Mouse (Mus musculus): Measurements from ENCODE around the gene Tescl.
A peak's percentile ranks its signal among the peaks of the same experiment; 100 is the strongest.

Tescl gene

DNA sequence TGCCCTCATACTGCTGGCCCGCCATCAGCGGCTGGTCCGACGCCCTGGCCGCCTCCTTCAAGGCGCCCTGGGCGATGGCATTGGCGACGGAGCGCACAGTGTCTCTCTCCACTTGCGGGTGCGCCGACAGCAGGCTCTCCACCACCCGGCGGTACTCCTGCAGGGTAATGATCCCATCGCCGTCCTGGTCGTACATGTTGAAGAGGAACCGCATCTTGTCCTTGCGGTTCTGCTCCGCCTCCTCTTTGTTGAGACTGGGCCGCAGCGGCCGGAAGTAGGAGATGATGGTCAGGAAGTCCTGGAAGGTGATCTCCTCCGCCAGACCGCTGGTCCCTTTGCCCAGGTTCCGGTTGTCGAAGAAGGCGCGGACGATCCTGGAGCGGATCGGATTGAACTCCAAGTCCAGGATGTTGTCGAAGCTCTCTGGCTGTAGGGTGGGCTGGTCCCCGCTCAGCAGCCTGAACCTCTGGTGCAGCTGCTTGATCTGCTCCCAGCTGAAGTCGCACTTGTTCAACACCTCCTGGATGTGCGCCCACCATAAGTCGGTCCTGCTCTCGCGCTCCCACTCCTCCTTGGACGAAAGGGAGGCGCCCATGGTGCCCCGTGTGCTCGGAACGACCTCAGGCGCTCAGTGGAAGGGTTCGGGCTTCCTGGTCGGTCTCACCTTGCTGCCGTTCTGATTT lies at the start of gene Tescl:
Gene Tescl, minus strand, starts transcription at position 633 of the 683 bp plus-strand sequence.
- peak; percentile 8 for DNase-seq

GRCm38 (mm10) chr7:24382730-24383372 lies 49.1 kb upstream of the Tescl start:
- no peak for DNase-seq

DNA sequence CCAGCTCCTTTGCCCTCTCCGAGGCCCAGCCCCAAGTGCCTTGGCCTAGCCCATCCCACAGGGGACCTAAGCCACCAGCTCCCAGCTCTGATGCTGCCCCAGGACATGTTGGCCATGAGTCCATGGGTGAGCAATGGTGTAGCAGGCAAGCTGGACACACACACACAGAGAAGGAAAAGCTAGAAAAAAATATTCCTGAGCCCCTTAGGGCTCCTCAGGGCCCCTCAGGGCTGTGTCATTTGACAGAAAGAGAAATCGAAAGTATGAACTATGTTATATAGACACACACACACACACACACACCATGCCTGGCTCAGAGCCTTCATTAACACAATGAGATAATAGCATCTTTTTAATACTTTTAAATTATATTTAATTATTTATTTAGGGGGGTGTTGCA lies 46.6 kb upstream of the Tescl start:
- DNase-seq, result no peak

DNA sequence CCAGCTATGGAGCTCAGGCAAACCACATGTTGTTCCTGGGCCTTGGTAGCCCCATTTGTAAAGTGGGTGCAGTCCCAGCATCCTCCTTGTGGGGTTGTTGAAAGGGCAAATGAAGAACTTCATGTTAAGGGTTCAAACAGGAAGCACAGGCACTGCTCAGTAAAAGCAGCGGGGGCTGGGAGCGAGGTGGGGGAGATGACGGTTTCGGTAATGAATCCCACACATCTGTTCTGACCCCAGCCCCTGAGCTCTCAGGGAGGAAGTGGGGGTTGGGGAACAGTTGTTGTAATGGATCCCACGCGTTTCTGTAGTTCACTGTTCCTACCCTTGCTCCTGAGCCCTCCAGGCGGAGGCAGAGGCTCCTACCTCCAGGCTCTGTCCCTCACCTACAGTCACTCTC lies 46.2 kb upstream of the Tescl start:
- DNase-seq, result no peak

- DNase-seq, result no peak
These were observed 44.4 kb upstream of the Tescl start for GRCm38 (mm10) chr7:24378049-24378701.

GRCm38 (mm10) chr7:24377091-24377865 lies 43.5 kb upstream of the Tescl start:
- DNase-seq, result no peak

DNA sequence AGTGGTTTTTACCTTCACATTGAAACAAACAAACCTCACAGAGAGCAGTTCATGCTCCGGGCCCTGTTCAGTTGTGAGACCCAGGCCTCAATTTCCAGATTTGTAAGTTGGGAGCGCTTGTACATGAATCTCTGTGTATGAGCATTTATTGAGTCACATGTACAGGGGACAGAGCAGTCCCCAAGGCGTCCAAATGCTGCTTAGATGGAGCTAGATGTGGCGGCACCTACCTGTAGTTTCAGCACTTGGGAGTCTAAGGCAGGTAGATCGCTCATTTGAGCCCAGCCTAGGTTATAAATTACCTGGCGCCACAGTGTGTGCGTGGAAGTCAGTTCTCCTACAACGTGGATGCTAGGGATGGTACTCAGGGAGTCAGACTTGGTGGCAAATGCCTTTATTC lies 42.7 kb upstream of the Tescl start:
- no peak for DNase-seq

GRCm38 (mm10) chr7:24373538-24374379 lies 40.0 kb upstream of the Tescl start:
- peak; percentile 40 for DNase-seq

DNA sequence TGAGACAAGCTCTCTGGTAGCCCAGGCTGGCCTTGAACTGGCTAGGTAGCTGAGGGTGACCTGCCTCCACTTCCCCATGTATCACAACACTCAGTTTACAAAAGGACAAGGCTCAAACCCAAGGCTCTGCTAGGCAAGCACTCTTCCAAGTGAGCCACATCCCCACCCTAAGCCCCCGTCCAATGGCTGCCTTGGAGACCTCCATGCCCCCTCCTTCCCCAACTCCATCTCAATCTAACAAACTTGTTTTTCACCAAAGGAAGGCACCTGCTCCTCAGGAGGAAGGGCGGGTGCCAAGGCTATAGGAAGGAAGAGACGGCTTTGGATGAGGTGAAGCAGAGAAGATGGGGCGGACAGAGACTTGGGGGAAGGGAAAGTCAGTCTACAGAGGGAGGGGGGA lies 39.0 kb upstream of the Tescl start:
- DNase-seq, result no peak

DNA sequence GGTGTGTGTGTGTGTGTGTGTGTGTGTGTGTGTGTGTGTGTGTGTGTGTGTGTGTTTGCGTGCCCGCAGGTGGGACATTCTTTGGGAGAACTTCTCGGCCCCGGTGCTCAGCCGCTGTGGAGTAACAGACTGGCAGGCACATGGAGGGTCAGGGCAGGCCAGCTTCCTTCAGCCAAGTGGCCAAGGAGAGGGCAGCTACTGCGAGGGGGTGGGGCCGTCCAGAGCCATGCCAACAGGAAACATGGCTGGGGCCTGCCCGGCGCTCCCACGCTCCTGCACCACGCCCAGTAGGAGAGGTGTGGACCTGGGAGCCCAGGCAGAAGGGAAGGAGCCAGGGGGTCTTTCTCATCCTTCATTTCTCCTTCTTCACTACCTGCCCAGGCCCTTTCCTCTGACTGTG lies 38.6 kb upstream of the Tescl start:
- DNase-seq, result no peak

DNA sequence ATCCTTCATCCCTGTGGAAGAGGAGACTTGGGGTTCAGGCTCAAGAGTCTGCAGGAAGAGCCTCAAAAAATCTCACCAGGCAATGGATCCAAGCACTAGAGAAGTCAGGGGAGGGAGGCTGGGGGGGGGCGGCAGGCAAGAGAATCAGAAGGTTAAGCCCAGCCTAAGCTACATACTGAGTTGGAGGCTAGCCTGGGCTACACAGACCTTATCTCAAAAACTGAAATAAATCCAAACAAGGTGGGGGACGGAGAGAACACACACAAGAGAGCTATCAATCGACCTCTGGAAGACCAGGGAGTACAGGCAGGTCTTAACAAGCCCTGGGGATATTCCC lies 38.0 kb upstream of the Tescl start:
- DNase-seq, result no peak

DNA sequence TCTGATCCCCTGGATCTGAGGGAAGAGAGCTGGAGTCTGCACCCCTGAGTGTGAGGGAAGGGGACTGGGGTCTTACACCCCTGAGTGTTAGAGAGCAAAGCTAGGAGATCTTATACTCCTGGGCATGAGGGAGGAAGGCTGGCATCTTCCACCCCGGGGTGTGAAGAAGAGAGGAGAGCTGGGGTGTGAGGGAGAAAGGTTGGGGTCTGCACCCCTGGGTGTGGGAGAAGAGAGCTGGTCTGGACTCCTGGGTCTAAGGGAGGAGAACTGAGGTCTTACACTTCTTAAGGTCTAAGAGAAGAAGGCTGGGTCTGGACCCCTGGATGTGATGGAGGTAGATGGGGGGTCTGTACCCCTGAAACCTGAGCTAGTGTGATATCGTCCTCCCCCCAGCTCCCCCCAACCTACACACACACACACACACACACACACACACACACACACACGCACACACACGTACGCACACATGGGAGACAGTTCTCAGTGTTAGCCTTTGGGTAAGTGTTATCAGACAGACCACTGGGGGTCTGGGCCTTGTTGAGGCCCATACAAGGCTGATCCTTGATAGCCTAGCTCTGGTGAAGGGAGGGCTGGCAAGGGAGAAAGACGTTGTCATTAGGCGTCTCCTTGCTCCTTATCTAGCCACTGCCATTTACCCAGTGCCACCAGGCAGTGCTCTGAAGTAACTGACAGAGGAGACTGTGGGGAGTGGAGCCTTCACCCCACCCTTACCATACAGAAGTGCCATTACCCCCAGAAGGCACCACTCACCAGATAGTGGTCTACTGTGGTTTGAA lies 37.5 kb upstream of the Tescl start:
- no peak for DNase-seq

- DNase-seq, result no peak
These were observed 36.2 kb upstream of the Tescl start, which contains the start of gene Kcnn4 for GRCm38 (mm10) chr7:24369731-24370541. TSS of gene Kcnn4 (plus strand) at chr7:24370263.

DNA sequence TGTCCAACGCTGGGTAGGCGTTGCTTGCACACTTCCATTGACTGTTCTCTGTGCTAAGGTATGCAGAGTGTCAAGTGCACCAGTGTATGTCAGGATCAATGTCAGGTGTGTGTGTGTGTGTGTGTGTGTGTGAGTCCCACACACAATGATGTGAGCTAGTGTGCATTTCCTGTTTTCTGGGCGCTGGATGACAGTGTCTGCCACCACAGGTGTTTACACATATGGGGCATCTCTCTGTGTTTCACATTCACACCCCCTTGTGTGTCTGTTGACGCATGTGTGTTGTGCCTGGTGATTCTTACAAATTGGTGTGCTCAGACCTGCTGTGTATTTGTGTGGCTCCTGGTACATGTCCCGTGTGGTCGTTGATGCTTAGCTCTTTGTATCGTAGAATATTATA lies 35.2 kb upstream of the Tescl start:
- DNase-seq, result no peak

- no peak for DNase-seq
These were observed 34.5 kb upstream of the Tescl start for GRCm38 (mm10) chr7:24368226-24368625.

GRCm38 (mm10) chr7:24366716-24367632 lies 33.2 kb upstream of the Tescl start:
- no peak for DNase-seq

GRCm38 (mm10) chr7:24365258-24366014 lies 31.7 kb upstream of the Tescl start:
- DNase-seq, result no peak

DNA sequence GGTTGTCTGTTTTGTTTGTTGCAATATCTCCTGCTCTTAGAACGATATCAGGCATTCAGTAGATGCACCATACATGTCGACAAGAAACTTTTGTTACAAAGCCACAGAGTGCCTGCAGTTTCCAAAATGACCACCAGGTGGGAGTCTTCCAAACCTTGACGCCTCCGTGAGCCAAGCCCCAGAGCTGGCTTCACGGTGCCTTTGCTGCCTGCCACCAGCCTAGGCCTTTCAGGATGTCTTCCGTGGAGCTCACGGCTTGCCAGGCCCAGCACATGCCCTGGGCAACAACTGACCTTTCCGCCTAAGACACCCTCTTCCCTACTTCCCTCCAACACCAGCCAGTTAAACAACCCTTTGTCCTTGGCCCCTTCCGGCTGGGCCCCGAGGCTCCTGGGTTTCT lies 31.1 kb upstream of the Tescl start:
- peak; percentile 80 for DNase-seq

GRCm38 (mm10) chr7:24363228-24363627 lies 29.5 kb upstream of the Tescl start:
- DNase-seq, result no peak

All from kidney, postnatal 14 days (tissue).